Mouse (Mus musculus) liver, embryonic 14.5 days (tissue): ENCODE measurements around the gene Ptprs. TPM values are rescaled to one million over a fixed set of nuclear protein-coding genes. Genes with fewer than 3 reads are reported as not detected.

Source experiments
- ATAC-seq: fragments of 200-750 bp; cut with Nextera tagmentation; 2 replicates; pipeline ENCODE4 v1.8.0; 2017; ENCODE audit warnings: moderate number of reproducible peaks, mild to moderate bottlenecking, moderate library complexity; ENCODE audit not compliant: insufficient read depth
- DNase-seq, 3 experiments: peaks; one replicate each; pipeline ENCODE4 v3.0.0-alpha.2; 2012 to 2013; ENCODE audit warnings: low read depth in 3 of 3, low spot score in 3 of 3
- H3K27ac ChIP-seq: fragments of 300-500 bp; sonication (generic); 2 replicates; pipeline ENCODE4 v1.5.1; 2014; ENCODE audit warnings: moderate library complexity, mild to moderate bottlenecking, control low read depth, inconsistent platforms
- H3K27me3 ChIP-seq: fragments of 300-500 bp; sonication (generic); 2 replicates; pipeline ENCODE4 v1.6.1; 2014; ENCODE audit warnings: mild to moderate bottlenecking, low read length, moderate library complexity; ENCODE audit not compliant: control insufficient read depth, insufficient read depth
- H3K36me3 ChIP-seq: fragments of 300-500 bp; sonication (generic); replicated peaks from 2 replicates; pipeline ENCODE4 v1.6.1; 2014; ENCODE audit warnings: low read depth; ENCODE audit not compliant: control insufficient read depth, insufficient read depth
- H3K4me1 ChIP-seq, 2 experiments: fragments of 200-500 bp in 1 of 2; fragments of 300-500 bp in 1 of 2; sonication (generic) in 1 of 2; replicated peaks; 2 replicates each; pipeline ENCODE4 v1.6.1; 2012 to 2014; ENCODE audit warnings: antibody characterized with exemption in 1 of 2, inconsistent platforms in 1 of 2, low read length in 1 of 2; ENCODE audit not compliant: control insufficient read depth in 2 of 2, insufficient read depth in 2 of 2
- H3K4me2 ChIP-seq: fragments of 300-500 bp; sonication (generic); 2 replicates; pipeline ENCODE4 v1.6.1; 2014; ENCODE audit warnings: low read depth, mild to moderate bottlenecking, control low read depth, moderate library complexity
- H3K4me3 ChIP-seq, 2 experiments: fragments of 200-500 bp in 1 of 2; fragments of 300-500 bp in 1 of 2; sonication (generic) in 1 of 2; 2 replicates each; pipeline ENCODE4 v1.5.1; 2012 to 2014; ENCODE audit warnings: low read depth in 2 of 2, low read length in 2 of 2, mild to moderate bottlenecking in 2 of 2, control low read depth in 1 of 2, inconsistent platforms in 1 of 2, moderate library complexity in 1 of 2; ENCODE audit not compliant: insufficient read depth in 1 of 2
- H3K9ac ChIP-seq: fragments of 300-500 bp; sonication (generic); replicated peaks from 2 replicates; pipeline ENCODE4 v1.6.1; 2014; ENCODE audit warnings: mild to moderate bottlenecking, control low read depth, moderate library complexity
- H3K9me3 ChIP-seq: fragments of 300-500 bp; sonication (generic); 2 replicates; pipeline ENCODE4 v1.6.1; 2016; ENCODE audit warnings: low read length, mixed read lengths; ENCODE audit not compliant: control insufficient read depth
- CTCF ChIP-seq: IDR thresholded peaks from 2 replicates; pipeline ENCODE4 v1.5.1; 2016; ENCODE audit warnings: antibody characterized with exemption, low read depth, control low read depth
- EP300 ChIP-seq: IDR thresholded peaks from 2 replicates; pipeline ENCODE4 v1.6.1; 2016; ENCODE audit warnings: antibody characterized with exemption, low read depth
- WGBS: fragments of 180-500 bp; shearing (Covaris S2); extraction: QIAGEN DNeasy Blood & Tissue Kit; methylation state at CpG from one replicate; pipeline ENCODE4 v1.1.7; 2014; ENCODE audit not compliant: insufficient replicate concordance; 5-methylcytosine and 5-hydroxymethylcytosine counted together
- polyA plus RNA-seq, 2 experiments: library from polyadenylated mRNA; depleted of rRNA in 1 of 2; stranded (reverse) in 1 of 2; unstranded in 1 of 2; fragments of >200 nt; fragmentation: Nextera tagmentation in 1 of 2; extraction: Ambion mirVana in 1 of 2; gene quantifications; 2 replicates each; pipeline versions ENCODE4 v1.2.1 to v1.2.3; 2012 to 2014

Ptprs gene
- polyA plus RNA-seq, 2 experiments: 3.8 to 17.7 TPM

GRCm38 (mm10) chr17:56464817-56465216, 11.5 kb downstream of the Ptprs start:
- DNase-seq (no peak), ATAC-seq (no peak)
- Histone ChIP-seq H3K4me2 (no peak overlapping the region), H3K9me3 (no peaks in the 10 kb centered on the region), H3K27ac (no peak overlapping the region), H3K9ac (no peak overlapping the region), H3K4me3 (no peak overlapping the region), H3K4me1 (no peaks in the 10 kb centered on the region; a peak in 1 of 4 replicates), H3K27me3 (peaks cover 2% of the 10 kb centered on the region; the same call in 1 of the 2 replicates), H3K36me3 (no peaks in the 10 kb centered on the region)
- no peak for TF ChIP-seq EP300
- no peak for TF ChIP-seq CTCF
- 57% methylated on average over 7 of the region's 7 CpGs for WGBS

DNA sequence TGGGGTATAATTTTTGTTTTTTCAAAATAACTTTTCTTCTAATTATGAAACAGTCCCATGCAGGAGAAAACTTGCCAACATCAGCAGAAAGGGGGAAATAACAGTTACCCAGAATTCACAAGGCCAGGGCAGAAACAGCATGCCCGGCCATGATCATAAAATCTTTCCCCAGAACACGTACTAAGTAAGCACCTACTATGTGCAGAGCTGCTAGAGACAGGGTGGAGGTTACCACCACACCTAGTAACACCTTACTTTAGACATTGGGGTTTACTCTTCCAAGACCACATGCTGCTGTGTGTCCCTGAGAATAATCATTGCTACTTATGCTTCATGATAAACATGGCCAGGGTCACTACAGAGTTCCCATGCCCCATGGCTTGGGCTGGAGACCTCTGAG, 11.9 kb downstream of the Ptprs start:
- no peak for DNase-seq
- WGBS: 48% methylated on average over 2 of the region's 2 CpGs
- no peak overlapping the region for H3K9ac ChIP-seq

GRCm38 (mm10) chr17:56463500-56463899, 12.8 kb downstream of the Ptprs start:
- no peak overlapping the region for H3K4me3 ChIP-seq
- H3K36me3 ChIP-seq: no peaks in the 10 kb centered on the region
- DNase-seq: no peak
- no peak for TF ChIP-seq CTCF
- no peak for TF ChIP-seq EP300
- no peak overlapping the region for H3K27ac ChIP-seq
- H3K9ac ChIP-seq: no peak overlapping the region
- no peaks in the 10 kb centered on the region; a peak in 1 of 4 replicates for H3K4me1 ChIP-seq
- no peak overlapping the region for H3K4me2 ChIP-seq
- no peaks in the 10 kb centered on the region for H3K27me3 ChIP-seq
- 42% methylated on average over 1 of the region's 1 CpGs for WGBS
- H3K9me3 ChIP-seq: no peaks in the 10 kb centered on the region
- ATAC-seq: no peak

More for the DNA sequence above, 11.9 kb downstream of the Ptprs start:
- TF ChIP-seq EP300: no peak
- no peaks in the 10 kb centered on the region for H3K9me3 ChIP-seq
- no peaks in the 10 kb centered on the region for H3K27me3 ChIP-seq
- H3K27ac ChIP-seq: no peak overlapping the region
- no peak overlapping the region for H3K4me2 ChIP-seq
- no peak for ATAC-seq
- H3K36me3 ChIP-seq: no peaks in the 10 kb centered on the region
- H3K4me1 ChIP-seq: no peaks in the 10 kb centered on the region; a peak in 1 of 4 replicates
- no peak overlapping the region for H3K4me3 ChIP-seq

- no peak overlapping the region for H3K9ac ChIP-seq
- no peak overlapping the region for H3K27ac ChIP-seq
- no peak for DNase-seq
- TF ChIP-seq EP300: no peak
- peak overlapping the region; percentile 50 to 63; a peak in 3 of 4 replicates for H3K4me3 ChIP-seq
- H3K4me2 ChIP-seq: peak overlapping the region; percentile 81
- H3K27me3 ChIP-seq: no peaks in the 10 kb centered on the region
- no peak for ATAC-seq
- WGBS: 11% methylated on average over 17 of the region's 17 CpGs
- H3K36me3 ChIP-seq: no peaks in the 10 kb centered on the region
- H3K4me1 ChIP-seq: no peaks in the 10 kb centered on the region; a peak in 1 of 4 replicates
- H3K9me3 ChIP-seq: no peaks in the 10 kb centered on the region
Measured at GRCm38 (mm10) chr17:56462835-56463455, 13.3 kb downstream of the Ptprs start.

DNA sequence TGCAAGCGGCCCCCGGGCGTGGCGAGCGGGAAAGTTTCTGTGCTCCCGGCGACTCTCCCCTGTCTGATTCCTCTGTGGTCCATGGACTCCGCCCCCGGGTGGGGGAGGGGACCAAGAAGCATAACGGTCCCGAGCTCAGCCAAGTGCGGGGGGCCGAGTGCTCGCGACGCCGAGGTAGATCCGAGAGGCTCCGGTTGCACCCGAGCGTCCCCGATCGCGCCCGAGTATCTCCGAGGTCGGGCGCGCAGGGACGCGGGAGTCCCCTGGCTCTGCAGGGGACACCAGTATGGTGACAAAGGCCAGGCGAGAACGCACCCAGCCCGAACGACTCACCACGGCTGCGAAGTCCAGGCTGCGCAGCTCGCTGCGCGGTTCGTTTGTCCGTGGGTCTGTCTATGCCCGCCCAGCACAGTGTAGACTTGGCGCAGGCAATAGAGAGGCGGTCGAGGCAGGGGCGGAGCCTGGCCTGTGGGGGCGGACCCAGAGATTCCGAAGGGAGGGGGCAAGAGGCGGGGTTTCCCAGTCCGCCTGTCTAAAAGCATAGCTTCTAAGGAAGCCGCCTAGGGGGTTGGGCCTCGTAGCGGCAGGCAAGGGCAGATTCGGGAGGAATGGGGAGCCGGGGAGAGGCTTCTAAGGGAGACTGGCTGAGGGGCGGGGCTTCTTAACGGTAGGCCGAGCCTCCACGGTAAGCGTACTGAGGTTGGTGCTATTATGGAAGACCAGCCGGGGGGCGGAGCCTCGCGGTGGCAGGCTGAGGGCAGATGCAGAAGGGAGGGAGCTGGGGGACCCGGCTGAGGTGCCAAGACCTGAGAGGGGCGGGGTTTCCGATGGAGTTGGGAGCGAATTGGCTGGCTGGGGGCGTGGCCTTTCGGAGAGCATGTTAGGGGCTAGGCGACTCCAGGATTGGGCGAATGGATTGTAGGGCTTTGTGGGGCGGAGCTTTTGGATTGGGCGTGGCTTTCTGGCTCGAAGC, 14.2 kb downstream of the Ptprs start:
- peak; percentile 89 for ATAC-seq
- H3K27me3 ChIP-seq: no peaks in the 10 kb centered on the region
- no peaks in the 10 kb centered on the region for H3K36me3 ChIP-seq
- H3K9me3 ChIP-seq: no peaks in the 10 kb centered on the region
- H3K4me1 ChIP-seq: no peaks in the 10 kb centered on the region; a peak in 1 of 4 replicates
- no peak overlapping the region for H3K27ac ChIP-seq
- H3K4me3 ChIP-seq: peak overlapping the region; percentile 50 to 63
- peak overlapping the region; percentile 36 for H3K9ac ChIP-seq
- TF ChIP-seq EP300 (no peak), CTCF (no peak)
- under 1% methylated on average over 77 of the region's 77 CpGs for WGBS
- peak; percentile 79 to 85 (median 84) for DNase-seq
- H3K4me2 ChIP-seq: peak overlapping the region; percentile 81
